Comparison of ENCODE assay signal across 28 mouse cellular contexts in the genomic region with DNA sequence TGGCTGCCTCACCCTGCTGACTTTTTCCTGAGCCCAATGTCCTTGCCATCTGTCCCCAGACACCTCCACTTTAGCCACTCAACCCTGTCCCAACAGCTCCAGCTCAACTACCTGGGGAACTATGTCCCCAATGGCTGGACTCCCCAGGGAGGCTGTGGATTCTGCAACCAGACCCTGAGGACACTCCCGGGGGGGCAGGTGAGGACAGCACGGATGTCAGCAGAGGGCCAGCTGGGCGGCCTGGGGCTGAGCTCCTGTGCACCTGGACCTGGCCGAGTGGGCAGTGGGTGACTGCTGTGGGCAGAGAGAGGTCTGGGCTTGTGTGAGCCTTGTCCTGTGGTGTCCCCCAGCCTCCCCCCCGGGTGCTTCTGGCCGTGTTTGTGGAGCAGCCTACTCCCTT. TPM values are rescaled to one million over a fixed set of nuclear protein-coding genes. Genes with fewer than 3 reads are reported as not detected.
"Had no signal": no experiment of that assay in that cellular context is flagged by ENCODE, and none has a peak within 500 bp of the region (broad histone marks: within the 10 kb centered on the region; RNA-seq: fewer than 3 reads in every experiment).

No protein-coding gene starts in this region.

- H3K4me3 ChIP-seq: heart, adult 2 months; heart, embryonic 13.5 days; heart, embryonic 15.5 days; hindbrain, embryonic 12.5 days; intestine, embryonic 15.5 days; layer of hippocampus, adult 2 months; limb, embryonic 10.5 days; limb, embryonic 12.5 days; liver, embryonic 13.5 days; liver, embryonic 15.5 days had no signal

- H3K27ac ChIP-seq: heart, adult 2 months; heart, embryonic 13.5 days; heart, embryonic 15.5 days; hindbrain, embryonic 10.5 days; hindbrain, embryonic 12.5 days; hindbrain, embryonic 14.5 days; intestine, embryonic 15.5 days; layer of hippocampus, adult 2 months; limb, embryonic 10.5 days; limb, embryonic 12.5 days; liver, embryonic 13.5 days; liver, embryonic 15.5 days had no signal

- DNase-seq: gastrocnemius, postnatal 25 days; heart, postnatal 14 days; heart, postnatal 36 days; kidney, adult 18-20 months; kidney, adult 8-10 months; kidney, postnatal 10 days; kidney, postnatal 4 days; liver; liver, embryonic 13.5 days; liver, postnatal 0 days had no signal

RNA-seq across cellular contexts. Expression of a gene that starts 23.4 kb away (rescaled TPM):
- total RNA-seq: layer of hippocampus, postnatal 10 days; left cerebral cortex, adult 18-20 months; left cerebral cortex, postnatal 10 days; left cerebral cortex, postnatal 25 days had no signal

RNA-seq across cellular contexts. Expression of a gene that starts 36.4 kb away (rescaled TPM):
- total RNA-seq: gastrocnemius, adult 8-10 months; gastrocnemius, postnatal 25 days; gastrocnemius, postnatal 4 days; granulocyte monocyte progenitor cell, adult 5-6 weeks; heart, adult 2 months; heart, postnatal 14 days had no signal
